Mouse (Mus musculus) myocyte (in vitro differentiated cells): ENCODE results near the gene Tal1. TPM values are rescaled to one million over a fixed set of nuclear protein-coding genes. Genes with fewer than 3 reads are reported as not detected.
A peak's percentile ranks its signal among the peaks of the same experiment; 100 is the strongest.

Source experiments
- H3K27me3 ChIP-seq: one replicate; pipeline ENCODE4 v1.6.1; 2011; ENCODE audit not compliant: control insufficient read depth, insufficient read depth, insufficient read length
- H3K36me3 ChIP-seq: one replicate; pipeline ENCODE4 v1.6.1; 2011; ENCODE audit not compliant: control insufficient read depth, insufficient read depth
- H3K4me2 ChIP-seq: one replicate; pipeline ENCODE4 v1.6.1; 2011; ENCODE audit warnings: low read depth, control low read depth
- H3K4me3 ChIP-seq: one replicate; pipeline ENCODE4 v1.5.1; 2011; ENCODE audit warnings: mild to moderate bottlenecking, control low read depth, moderate library complexity
- H3K79me2 ChIP-seq: one replicate; pipeline ENCODE4 v1.6.1; 2011; ENCODE audit not compliant: control insufficient read depth, insufficient read depth
- H3ac ChIP-seq: one replicate; pipeline ENCODE4 v1.6.1; 2011; ENCODE audit not compliant: control insufficient read depth, insufficient read length
- CEBPB ChIP-seq: IDR thresholded peaks from 2 replicates; pipeline ENCODE4 v1.6.1; 2011; ENCODE audit warnings: mild to moderate bottlenecking, moderate library complexity; ENCODE audit not compliant: poor library complexity, insufficient read depth, severe bottlenecking
- E2F4 ChIP-seq: IDR thresholded peaks from one replicate; pipeline ENCODE4 v1.6.1; 2011; ENCODE audit warnings: mild to moderate bottlenecking, control low read depth, moderate library complexity; ENCODE audit not compliant: insufficient read depth
- MAX ChIP-seq: IDR thresholded peaks from one replicate; pipeline ENCODE4 v1.6.1; 2011; ENCODE audit warnings: low read depth, mild to moderate bottlenecking, control low read depth
- MYOD1 ChIP-seq, 3 experiments: IDR thresholded peaks; one replicate each; pipeline ENCODE4 v1.6.1; 2011; ENCODE audit warnings: control low read depth in 2 of 3, low read depth in 2 of 3, mild to moderate bottlenecking in 2 of 3, moderate library complexity in 1 of 3; ENCODE audit not compliant: insufficient read length in 2 of 3, control insufficient read depth in 1 of 3
- MYOG ChIP-seq, 3 experiments: IDR thresholded peaks; one replicate each; pipeline ENCODE4 v1.6.1; 2011; ENCODE audit warnings: control low read depth in 2 of 3, low read depth in 2 of 3, mild to moderate bottlenecking in 2 of 3; ENCODE audit not compliant: insufficient read length in 2 of 3, control insufficient read depth in 1 of 3, insufficient read depth in 1 of 3
- POLR2A ChIP-seq: IDR thresholded peaks from one replicate; pipeline ENCODE4 v1.6.1; 2011; ENCODE audit warnings: low read depth, mild to moderate bottlenecking, control low read depth, moderate library complexity; ENCODE audit not compliant: insufficient read length
- POLR2AphosphoS2 ChIP-seq: IDR thresholded peaks from one replicate; pipeline ENCODE4 v1.6.1; 2011; ENCODE audit warnings: low read depth, control low read depth; ENCODE audit not compliant: insufficient read length
- REST ChIP-seq: IDR thresholded peaks from one replicate; pipeline ENCODE4 v1.6.1; 2011; ENCODE audit warnings: mild to moderate bottlenecking, control low read depth, moderate library complexity; ENCODE audit not compliant: insufficient read depth, insufficient read length
- SRF ChIP-seq: IDR thresholded peaks from one replicate; pipeline ENCODE4 v1.6.1; 2011; ENCODE audit warnings: low read depth; ENCODE audit not compliant: control insufficient read depth, insufficient read length
- TCF12 ChIP-seq: IDR thresholded peaks from one replicate; pipeline ENCODE4 v1.6.1; 2011; ENCODE audit warnings: mild to moderate bottlenecking, control low read depth; ENCODE audit not compliant: poor library complexity, insufficient read depth, severe bottlenecking
- TCF3 ChIP-seq: IDR thresholded peaks from one replicate; pipeline ENCODE4 v1.6.1; 2011; ENCODE audit warnings: low read depth, control low read depth; ENCODE audit not compliant: insufficient read length
- USF1 ChIP-seq: IDR thresholded peaks from one replicate; pipeline ENCODE4 v1.6.1; 2011; ENCODE audit warnings: low read depth, mild to moderate bottlenecking, control low read depth, moderate library complexity
- polyA plus RNA-seq: library from polyadenylated mRNA; unstranded; fragments of >200 nt; fragmentation: generic; extraction: Trizol; gene quantifications from one replicate; pipeline ENCODE4 v1.2.1, GENCODE M21; 2012; ENCODE audit warnings: missing spikeins

The Tal1 gene
- polyA plus RNA-seq, 1 experiment = not detected

DNA sequence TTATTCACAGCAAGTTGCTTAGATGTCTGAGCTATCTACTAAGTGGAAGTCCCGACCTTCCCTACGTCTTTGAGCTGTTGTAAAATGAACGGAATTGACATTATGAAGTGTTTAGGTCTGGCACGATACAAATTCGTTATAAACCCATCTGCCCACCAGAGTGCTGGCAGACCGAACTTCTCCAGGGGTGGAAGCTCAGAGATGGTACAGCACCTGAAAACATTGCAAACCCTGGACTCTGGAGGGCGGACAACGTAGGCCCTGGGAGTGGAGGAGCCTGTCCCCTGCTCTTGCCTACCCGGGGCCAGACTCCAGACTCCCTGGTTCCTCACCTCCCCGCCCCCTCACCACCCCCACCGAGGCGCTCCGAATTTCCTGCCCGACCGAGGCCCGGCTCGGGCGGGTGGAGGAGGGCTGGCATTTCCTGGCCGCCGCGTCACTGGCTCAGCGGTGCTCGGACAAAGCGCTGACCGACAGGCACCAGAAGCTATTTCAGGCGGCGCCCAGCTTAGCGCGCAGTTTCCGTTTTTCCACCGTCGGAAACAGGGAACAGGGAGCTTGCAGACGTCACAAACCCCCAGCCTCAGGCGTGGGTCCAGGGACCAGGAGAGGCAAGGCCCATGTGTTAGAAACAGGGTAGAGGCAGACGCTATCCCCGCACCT, 3.8 kb upstream of the Tal1 start:
- H3ac ChIP-seq = no peak overlapping the region
- H3K4me3 ChIP-seq = no peak overlapping the region
- peak overlapping the region; percentile 83 for H3K4me2 ChIP-seq
- peaks cover 22% of the 10 kb centered on the region for H3K27me3 ChIP-seq
- no peak for TF ChIP-seq MYOG (IDR thresholded peaks at IDR 0.05; ENCODE audit: control insufficient read depth in 1 of 3, insufficient read depth in 1 of 3, insufficient read length in 2 of 3, low read depth in 2 of 3)
- TF ChIP-seq REST = no peak
- no peak for TF ChIP-seq MYOD1 (IDR thresholded peaks at IDR 0.05; ENCODE audit: control insufficient read depth in 1 of 3, insufficient read length in 2 of 3, low read depth in 2 of 3)
- TF ChIP-seq SRF = no peak
- TF ChIP-seq TCF3 = no peak
- TF ChIP-seq POLR2AphosphoS2 = no peak
- TF ChIP-seq E2F4 = no peak
- TF ChIP-seq MAX = no peak
- no peak for TF ChIP-seq USF1
- TF ChIP-seq POLR2A = no peak
- TF ChIP-seq CEBPB = no peak
- no peak for TF ChIP-seq TCF12
- no peaks in the 10 kb centered on the region for H3K36me3 ChIP-seq
- no peaks in the 10 kb centered on the region for H3K79me2 ChIP-seq

DNA sequence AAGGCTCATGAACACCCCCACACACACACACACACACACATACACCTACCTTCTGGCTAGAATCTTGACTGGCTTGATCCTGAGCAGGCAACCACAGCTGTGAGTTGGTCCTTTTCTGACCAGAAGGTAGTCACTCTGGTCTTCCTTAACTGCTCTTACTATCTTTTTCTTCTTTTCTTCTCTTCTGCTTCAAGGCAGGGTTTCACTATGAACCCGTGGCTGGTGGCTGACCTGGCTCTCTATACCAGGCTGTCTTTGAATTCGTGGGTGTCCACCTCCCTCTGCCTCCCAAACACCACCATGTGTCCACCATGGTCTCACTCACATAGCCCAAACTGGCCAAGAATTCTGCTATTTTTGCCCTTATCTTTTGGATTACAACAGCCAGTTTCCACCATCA, 1.2 kb upstream of the Tal1 start:
- H3ac ChIP-seq = no peak overlapping the region
- no peaks in the 10 kb centered on the region for H3K79me2 ChIP-seq
- H3K36me3 ChIP-seq = no peaks in the 10 kb centered on the region
- H3K4me3 ChIP-seq = no peak overlapping the region
- TF ChIP-seq MAX (no peak), POLR2AphosphoS2 (no peak), SRF (no peak), REST (no peak), MYOD1 (IDR thresholded peaks at IDR 0.05; ENCODE audit: control insufficient read depth in 1 of 3, insufficient read length in 2 of 3, low read depth in 2 of 3) (no peak), TCF12 (no peak), TCF3 (no peak), USF1 (no peak), CEBPB (no peak), POLR2A (no peak), MYOG (IDR thresholded peaks at IDR 0.05; ENCODE audit: control insufficient read depth in 1 of 3, insufficient read depth in 1 of 3, insufficient read length in 2 of 3, low read depth in 2 of 3) (no peak), E2F4 (no peak)
- H3K4me2 ChIP-seq = no peak overlapping the region
- peaks cover 36% of the 10 kb centered on the region for H3K27me3 ChIP-seq

GRCm38 (mm10) chr4:115055691-115056090, 535 bp upstream of the Tal1 start:
- H3K4me2 ChIP-seq = no peak overlapping the region
- no peak overlapping the region for H3K4me3 ChIP-seq
- no peak for TF ChIP-seq MAX
- no peak for TF ChIP-seq REST
- TF ChIP-seq POLR2AphosphoS2 = no peak
- TF ChIP-seq TCF3 = no peak
- TF ChIP-seq E2F4 = no peak
- no peak for TF ChIP-seq MYOD1 (IDR thresholded peaks at IDR 0.05; ENCODE audit: control insufficient read depth in 1 of 3, insufficient read length in 2 of 3, low read depth in 2 of 3)
- TF ChIP-seq CEBPB = no peak
- no peak for TF ChIP-seq MYOG (IDR thresholded peaks at IDR 0.05; ENCODE audit: control insufficient read depth in 1 of 3, insufficient read depth in 1 of 3, insufficient read length in 2 of 3, low read depth in 2 of 3)
- TF ChIP-seq POLR2A = no peak
- no peak for TF ChIP-seq SRF
- no peak for TF ChIP-seq TCF12
- no peak for TF ChIP-seq USF1
- no peak overlapping the region for H3ac ChIP-seq
- no peaks in the 10 kb centered on the region for H3K79me2 ChIP-seq
- peaks cover 43% of the 10 kb centered on the region for H3K27me3 ChIP-seq
- no peaks in the 10 kb centered on the region for H3K36me3 ChIP-seq

- TF ChIP-seq MYOG (IDR thresholded peaks at IDR 0.05; ENCODE audit: control insufficient read depth in 1 of 3, insufficient read depth in 1 of 3, insufficient read length in 2 of 3, low read depth in 2 of 3) (no peak), E2F4 (no peak), SRF (no peak), CEBPB (no peak), TCF3 (no peak), MAX (no peak), MYOD1 (IDR thresholded peaks at IDR 0.05; ENCODE audit: control insufficient read depth in 1 of 3, insufficient read length in 2 of 3, low read depth in 2 of 3) (no peak), USF1 (no peak), POLR2AphosphoS2 (no peak), POLR2A (no peak), REST (no peak), TCF12 (no peak)
- Histone ChIP-seq H3K79me2 (no peaks in the 10 kb centered on the region), H3K27me3 (peaks cover 44% of the 10 kb centered on the region), H3K36me3 (no peaks in the 10 kb centered on the region), H3K4me2 (no peak overlapping the region), H3ac (no peak overlapping the region), H3K4me3 (no peak overlapping the region)
Observed at GRCm38 (mm10) chr4:115056921-115057673, 871 bp downstream of the Tal1 start.
